Mouse (Mus musculus) heart, postnatal 4 days (tissue): ENCODE measurements around the gene Setd1a. TPM values are rescaled to one million over a fixed set of nuclear protein-coding genes. Genes with fewer than 3 reads are reported as not detected.
"Not testable (repeated sequence)": the region's sequence is repeated elsewhere in the genome, so short reads cannot be mapped to it uniquely, and the experiment has no call there.

Experiments used
- DNase-seq: peaks from one replicate; pipeline ENCODE4 v3.0.0; 2021
- total RNA-seq, 2 experiments: library from RNA; stranded (reverse); gene quantifications; 2 replicates each; pipeline ENCODE4 v1.2.3; 2021

Gene Setd1a
- total RNA-seq, result 10 to 100 TPM; 30.8 to 32.0 TPM

DNA sequence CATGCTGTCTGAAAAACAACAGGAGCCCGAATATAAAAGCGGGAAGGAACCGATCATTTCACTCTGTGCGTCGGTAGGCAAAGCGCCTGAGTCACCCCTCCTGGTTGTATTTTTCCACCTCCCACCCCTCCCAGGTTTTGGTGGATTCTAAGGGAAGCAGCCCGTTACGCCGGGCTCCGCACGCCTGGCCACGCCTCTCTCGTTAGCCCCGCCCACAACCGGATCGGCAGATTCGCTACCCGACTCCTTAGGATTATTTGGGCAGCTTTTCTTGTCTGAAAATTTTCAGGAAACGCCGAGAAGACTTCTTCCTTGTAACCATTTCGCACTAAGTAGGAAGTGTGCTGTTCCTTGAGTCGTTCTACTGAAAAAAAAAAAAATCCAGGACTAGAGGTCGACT, at the start of gene Setd1a:
TSS of gene Setd1a (plus strand) at position 245 of the 400 bp plus-strand sequence.
- DNase-seq, result peak; percentile 94

DNA sequence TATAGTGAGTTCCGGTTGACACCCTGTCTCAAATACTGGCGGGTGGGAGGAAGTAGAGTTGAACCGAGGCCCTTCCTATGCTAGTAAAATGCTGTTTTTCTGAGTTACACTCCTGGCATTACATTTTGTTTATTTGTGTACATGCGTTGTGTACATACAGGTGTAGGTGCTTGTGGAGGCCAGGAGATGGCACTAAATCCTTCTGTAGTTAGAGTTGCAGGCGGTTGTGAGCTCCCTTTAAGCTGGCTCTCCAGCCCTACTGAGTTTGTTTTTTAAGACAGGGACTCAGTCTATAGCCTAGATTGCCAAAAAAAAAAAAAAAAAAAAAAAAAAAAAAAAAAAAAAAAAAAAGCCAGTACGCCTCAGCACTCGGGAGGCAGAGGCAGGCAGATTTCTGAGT, 48.6 kb upstream of the Setd1a start:
- DNase-seq, result no peak

DNA sequence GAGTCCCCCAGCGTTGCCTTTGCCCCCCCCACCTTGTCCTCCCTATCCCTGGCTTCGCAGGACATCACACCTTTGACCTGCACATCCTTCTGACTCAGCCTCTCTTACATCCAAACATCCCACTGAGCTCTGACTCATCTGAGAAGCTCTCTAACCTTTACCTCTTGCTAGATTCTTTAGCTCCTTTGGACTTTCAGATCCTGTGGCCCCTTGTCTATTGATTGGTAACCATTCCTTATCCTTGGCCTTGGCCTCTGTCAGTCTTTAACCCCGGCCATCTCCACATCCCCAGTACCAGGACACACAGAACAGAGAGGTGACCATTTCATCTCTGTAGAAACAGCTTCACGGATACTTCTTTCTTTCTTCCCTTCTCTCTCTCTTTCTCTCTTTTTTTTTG, 46.3 kb upstream of the Setd1a start:
- no peak for DNase-seq

DNA sequence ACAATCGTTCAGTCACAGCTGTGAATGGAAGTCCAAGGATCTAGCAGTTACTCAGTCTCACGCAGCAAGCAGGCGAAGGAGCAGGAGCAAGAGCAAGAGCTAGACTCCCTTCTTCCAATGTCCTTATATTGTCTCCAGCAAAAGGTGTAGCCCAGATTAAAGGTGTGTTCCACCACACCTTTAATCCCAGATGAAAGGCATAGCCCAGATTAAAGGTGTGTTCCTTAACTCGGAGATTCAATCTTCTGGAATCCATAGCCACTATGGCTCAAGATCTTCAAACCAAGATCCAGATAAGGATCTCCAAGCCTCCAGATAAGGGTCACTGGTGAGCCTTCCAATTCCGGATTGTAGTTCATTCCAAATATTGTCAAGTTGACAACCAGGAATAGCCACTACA, 44.4 kb upstream of the Setd1a start, which contains the start of gene Ctf2:
TSS of gene Ctf2 (minus strand) at position 101 of the 400 bp plus-strand sequence.
- DNase-seq, result not testable (repeated sequence)

DNA sequence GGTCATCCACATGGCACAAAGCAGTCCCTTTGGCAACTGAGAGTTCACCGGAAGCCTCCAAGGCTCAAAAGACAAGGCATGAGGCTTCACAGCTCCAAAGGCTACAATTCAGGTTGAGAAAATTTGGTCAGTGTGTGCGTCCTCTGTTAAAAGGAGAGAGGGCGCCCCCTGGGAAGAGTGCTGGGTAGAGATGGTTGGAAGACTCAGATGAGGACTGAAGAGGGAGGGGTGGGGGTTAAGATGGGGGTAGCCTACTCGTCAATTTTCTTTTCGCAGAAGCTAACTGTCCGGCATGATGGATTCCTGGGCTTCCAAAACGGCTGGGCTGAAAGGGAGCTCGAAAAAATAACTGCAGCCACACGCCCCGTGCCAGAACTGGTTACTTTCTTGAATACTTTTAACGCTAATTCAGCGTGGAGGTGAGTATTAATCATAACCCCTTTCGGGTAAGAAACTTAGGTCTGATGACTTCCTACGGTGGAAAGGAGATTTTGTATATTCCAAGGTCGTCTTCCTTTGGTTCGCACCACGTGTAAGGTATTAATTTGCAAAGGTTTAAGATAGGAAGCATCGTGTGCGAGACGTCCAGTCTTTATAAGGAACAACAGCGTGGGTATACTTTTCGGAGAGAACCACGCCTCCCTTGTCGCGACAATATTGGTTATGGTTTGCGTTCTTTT, 32.0 kb upstream of the Setd1a start, which contains the start of gene Fbxl19:
TSS of gene Fbxl19 (plus strand) at position 178 of the 680 bp plus-strand sequence.
- peak; percentile 82 for DNase-seq

DNA sequence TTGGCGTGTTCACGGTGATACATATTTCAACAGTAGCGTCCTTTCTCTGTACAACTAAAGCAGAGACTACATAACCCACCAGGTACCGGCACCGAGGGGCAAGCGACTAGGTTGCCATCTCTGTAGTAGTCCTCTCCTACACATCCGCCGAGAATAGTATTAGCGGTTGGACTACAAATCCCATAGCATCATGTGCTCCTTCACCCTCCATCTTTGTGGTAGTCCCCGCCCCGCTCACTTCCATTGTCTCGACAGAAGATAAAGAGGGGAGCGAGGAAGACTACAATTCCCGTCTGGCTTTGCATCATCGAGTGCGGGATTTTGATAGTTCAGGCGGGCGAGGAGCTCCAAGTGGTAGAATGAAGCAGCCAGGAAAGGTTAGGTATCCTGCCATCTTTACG, 31.2 kb upstream of the Setd1a start:
- peak; percentile 91 for DNase-seq

DNA sequence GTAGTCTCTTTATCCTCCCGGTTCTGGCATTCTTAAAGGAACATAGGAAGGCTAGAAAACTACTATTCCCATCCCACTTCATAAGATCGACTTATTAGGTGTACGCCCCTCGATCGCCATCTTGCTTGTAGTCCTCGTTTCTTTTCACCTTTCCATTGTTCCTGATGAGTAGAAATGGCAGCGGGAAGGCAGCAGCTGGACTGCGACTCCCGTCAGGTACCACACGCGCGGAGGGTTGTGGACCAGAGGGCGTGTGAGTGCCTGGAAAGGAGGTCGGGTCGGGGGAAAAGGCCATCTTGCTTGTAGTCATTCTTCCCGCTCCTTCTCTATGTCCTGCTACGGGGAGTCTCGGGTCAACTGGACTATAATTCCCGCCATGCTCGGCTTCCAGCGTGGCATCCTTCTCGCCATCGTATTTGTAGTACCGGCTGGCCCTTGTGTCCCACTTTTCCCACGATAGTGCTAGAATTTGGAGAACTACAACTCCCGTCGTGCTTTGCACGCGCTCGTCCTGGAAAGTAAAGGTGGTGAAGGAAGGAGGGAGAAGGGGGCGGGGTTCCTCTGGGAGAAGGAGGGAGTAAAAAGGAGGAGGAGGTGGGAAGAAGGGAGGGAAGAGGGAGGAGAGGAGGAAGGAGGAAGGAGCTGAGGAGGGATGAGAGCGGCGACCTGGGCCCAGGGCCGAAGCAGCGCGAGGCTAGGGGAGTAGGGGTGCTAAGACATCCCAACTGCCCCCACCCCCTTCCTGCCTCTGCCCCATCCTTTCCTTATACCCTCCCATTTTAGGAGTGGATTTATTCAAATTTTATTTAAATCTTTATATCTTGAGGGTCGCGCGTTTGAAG, 30.6 kb upstream of the Setd1a start:
- peak; percentile 94 for DNase-seq

DNA sequence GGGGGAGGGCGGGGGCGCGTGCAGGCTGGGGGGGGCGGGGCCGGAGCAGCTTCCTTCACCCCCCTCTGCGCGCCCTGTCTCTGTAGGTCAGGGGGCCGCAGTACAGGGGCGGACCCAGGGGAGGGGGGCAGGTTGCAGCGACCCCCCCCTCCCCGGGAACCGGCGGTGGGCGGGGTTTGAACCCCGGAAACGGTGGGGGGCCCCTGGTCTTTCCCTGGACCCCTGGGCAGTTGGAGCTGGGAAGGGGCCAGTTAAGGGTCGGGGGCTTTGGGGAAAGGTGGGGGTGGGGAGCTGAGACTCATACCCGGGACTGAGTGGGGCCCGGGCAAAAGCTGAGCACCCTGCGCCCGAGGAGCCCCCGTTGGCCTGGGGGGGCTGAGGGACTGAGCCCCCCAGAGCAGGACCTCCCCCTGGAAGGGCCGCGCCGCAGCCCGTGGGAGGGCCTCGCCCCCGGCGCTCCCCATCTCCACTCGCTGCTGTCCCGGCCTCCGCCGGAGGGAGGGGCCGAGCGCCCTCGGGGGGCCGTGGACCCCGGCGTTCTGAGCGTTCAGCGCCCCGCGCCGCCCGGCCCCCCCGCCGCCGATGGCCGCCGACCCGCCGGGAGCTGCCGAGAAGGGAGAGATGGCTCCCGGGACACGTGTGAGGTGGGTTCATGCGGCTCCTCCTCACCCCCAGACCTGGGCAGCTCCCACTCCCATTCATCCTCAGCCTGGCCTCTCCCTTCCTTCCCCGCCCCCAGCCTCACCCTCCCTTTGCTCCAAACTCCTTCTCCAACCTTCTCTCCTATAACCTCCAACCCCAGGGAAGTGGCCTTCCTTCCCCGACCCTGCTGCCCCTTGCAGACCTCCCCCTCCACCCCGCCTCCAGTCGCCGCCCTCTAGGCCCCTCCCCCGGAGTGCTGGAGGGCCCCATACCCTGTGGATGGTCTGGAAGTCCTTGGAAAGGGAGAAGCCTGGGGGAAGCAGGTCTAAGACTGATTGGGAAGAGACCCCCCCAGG, 29.7 kb upstream of the Setd1a start:
- DNase-seq, result peak; percentile 47

DNA sequence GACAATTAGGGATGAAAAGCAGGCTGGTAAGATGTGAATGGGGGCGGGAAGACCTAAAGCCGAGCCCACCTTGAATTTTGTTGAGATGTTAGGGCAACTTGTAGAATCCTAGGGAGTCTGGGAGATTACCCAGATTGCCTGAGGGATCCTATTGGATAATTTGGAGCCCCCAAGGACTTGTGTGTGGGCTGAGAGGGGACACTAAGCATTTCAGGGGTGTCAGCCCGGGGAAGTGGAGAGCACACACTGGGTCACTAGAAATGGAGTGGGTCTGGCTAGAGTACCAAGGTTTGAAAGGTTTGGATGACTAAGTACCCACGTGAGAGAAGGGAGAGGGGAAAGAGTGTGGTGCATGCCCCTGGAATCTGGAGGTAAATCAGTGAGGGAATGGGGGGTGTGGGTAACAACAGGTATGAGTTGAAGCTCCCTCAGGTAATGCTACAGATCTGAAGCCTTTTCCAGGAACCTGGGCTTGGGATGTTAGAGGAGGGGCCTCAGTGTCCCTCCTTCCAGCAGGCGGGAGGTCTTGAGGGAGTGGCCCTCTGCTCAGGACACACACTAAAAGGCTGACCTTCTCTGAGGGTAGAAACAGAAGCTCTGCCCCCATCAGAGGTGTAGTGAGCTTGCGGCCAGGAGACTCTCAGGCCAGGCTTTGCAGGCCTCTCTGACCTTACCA, 28.8 kb upstream of the Setd1a start:
- no peak for DNase-seq

DNA sequence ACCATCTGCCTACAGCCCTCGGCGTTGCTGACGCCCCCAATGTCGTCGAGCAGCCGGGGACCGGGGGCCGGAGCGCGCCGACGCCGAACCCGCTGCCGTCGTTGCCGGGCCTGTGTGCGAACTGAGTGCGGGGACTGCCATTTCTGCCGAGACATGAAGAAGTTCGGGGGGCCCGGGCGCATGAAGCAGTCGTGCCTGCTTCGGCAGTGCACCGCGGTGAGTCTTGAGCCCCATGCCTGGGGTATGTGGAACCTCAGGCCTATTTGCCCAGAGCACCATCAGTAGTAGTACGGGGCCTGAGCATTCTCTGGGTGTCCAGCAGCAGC, 28.3 kb upstream of the Setd1a start:
- peak; percentile 9 for DNase-seq

DNA sequence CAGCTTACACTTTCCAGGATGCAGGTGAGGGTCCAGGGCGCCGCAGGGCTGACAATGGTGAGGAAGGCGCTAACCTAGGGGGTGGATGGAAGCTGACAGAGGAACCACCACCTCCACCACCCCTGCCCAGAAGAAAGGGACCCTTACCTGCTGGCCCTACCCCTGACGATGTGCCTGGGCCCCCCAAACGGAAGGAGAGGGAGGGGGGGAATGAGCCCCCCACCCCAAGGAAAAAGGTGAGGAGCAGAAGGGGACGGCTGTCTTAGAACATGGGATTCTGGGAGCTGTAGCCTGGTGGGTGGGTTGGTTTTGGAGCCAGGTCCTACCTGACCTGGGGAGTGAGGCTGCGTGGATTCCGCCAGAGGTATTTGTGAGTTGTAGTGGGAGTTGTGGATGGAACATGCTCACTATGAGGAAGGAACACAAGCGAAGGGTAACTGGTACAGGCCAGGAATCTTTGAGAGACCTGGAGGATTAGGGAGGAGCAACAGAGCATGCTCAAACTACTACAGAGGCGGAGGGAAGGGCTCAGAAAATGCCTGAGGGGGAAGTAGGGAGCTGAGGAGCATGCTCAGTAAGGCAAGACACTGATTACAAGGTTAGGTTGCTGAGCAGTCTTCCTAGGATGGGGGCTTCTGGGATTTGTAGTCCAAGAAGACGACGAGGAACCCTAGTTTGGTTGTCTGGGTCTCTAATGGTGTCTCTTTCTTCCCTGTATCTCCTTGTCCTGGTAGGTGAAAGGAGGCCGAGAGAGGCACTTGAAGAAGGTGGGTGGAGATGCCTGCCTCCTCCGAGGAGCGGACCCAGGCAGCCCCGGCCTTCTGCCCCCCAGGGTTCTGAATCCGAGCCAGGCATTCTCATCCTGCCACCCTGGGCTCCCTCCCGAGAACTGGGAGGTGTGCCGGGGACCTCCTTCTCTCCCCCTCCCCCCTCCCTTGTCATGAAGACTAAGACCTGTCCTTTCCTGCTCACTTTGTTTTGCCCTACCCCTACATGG, 26.0 kb upstream of the Setd1a start:
- DNase-seq, result no peak

DNA sequence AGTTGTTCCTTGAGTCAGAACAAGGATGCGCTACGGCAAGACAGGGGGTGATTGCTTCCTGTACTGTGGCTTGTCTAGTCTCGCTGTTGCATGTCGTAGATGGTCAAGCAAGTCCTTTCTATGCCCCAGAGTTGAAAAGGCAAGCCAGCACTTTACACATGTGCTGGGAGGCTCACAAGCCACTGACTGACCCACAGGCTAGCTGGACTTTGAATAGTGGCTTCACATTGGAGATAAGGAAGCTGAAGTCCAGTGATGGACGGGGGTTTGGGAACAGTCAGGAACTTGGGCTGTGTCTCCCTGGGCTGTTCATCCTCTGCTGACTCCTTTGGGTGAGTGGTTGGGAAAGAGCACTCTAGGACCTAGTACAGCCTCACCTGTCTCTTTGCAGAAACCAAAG, 24.9 kb upstream of the Setd1a start:
- DNase-seq, result no peak

DNA sequence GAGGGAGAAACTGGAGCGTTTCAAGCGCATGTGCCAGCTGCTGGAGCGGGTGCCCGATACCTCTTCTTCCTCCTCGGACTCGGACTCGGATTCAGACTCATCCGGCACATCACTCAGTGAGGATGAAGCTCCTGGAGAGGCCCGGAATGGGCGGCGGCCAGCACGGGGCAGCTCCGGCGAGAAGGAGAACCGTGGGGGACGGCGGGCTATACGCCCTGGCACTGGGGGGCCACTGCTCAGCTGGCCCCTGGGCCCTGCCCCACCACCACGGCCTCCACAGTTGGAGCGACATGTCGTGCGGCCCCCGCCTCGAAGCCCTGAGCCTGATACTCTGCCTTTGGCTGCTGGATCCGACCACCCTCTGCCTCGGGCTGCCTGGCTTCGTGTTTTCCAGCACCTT, 24.4 kb upstream of the Setd1a start:
- no peak for DNase-seq

DNA sequence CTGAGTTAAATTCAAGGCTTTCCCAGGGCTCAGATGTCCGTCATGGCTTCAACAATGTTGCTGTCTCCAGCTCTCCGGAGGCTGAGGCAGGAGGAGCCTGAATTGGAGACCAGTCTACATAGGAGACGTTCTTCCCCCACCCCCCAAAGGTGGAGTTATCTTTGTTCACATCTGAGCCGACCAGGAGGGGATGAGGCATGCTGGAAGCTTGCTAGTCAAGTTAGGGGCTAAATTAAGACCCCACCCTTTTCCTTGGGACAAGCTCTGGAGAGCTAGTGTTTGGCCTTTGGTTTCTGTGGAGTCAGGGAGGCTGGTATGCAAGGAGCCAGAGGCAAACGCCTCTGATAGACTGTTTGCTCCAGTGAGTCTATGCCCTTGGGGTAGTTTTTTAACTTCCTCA, 23.3 kb upstream of the Setd1a start:
- no peak for DNase-seq

DNA sequence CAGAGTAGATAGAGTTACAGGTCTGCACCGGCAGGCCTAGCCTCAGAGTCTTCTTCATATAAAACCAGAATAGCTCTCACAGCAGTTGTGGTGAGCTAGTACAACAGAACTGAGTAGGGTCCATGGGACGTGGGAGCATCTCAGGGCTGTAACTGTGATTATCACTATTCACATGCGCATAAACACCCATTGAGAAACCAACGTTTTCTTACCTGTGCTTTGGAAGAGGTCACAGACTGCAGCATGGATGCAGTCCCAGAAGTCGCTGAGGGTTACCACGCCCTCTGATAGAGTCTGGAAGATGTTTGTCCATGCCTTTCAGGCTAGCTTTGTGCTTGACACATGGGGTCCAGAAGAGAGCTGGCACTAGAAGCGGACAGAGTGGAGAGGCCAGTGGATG, 22.7 kb upstream of the Setd1a start:
- no peak for DNase-seq

DNA sequence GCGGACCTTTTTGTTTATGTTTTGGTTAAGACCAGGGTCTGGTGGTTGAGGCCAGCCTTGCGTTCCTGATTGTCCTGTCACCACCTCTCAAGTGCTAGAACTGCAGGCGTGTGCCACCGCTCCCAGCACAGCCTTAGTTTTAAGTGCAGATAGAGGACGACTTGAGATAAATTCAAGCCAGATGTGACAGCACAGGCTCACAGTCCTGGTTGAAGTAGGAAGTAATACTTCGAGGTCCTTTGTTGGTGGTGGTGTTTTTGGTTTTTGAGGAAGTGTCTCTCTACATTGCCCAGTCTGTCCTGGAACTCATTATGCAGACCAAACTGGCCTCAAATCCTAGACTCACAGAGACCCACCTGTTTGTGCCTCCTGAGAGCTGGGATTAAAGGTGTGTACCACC, 16.8 kb upstream of the Setd1a start:
- DNase-seq, result peak; percentile 14

DNA sequence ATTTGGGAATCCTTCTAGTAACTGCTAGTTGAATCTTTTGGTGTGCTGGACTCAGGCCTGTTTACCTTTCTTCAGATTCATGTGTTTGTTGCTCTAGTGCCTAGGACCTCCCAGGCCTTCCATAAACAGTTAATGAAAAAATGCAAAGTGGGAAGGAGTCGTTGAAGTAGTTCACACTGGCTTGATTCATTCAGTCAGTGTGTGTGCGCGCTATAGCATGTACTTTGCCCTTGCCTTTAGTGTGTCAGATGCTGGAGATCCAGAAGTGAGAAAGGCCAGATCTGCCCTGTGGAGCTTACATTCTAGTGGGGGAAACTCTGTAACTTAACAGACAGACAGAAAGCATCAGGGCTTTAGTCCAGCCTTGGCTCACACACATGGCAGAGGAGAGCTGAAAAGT, 16.0 kb upstream of the Setd1a start:
- DNase-seq, result no peak

DNA sequence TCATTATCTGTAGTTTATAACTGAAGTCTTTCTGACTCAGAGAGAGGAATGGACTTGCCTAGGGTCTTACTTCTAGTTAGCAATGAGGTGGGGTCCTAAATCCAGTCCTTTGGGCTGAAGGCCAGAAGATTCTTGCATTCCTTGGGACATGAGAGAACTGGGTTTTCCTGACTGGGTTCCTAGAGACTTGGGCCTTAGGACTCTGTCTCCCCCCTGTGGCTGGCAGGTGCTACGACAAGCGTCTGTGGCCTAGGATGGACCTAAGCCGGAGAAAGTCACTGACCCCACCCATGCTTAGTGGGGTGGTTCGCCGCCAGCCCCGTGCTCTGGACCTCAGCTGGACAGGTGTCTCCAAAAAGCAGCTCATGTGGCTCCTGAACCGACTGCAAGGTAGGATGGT, 15.4 kb upstream of the Setd1a start:
- peak; percentile 84 for DNase-seq

DNA sequence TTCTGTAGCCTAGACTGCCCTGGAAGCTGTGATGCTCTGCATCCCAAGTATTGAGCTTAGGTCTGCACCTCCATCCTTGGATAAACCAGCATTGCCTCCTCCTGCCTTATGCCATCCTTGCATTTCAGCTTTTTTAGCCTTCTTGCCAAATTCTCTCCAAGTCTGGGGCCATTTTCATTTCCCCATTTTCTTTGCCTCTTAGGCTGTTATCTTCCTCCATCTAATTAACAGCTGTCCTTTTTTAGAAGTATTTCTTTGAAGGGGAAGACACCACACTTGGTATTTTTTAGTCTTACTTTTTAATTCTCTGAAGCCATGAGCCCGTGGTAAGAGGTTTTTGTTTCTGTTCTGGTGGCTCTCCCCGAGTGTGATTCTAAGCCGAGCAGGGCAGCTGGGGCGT, 12.8 kb upstream of the Setd1a start:
- no peak for DNase-seq

DNA sequence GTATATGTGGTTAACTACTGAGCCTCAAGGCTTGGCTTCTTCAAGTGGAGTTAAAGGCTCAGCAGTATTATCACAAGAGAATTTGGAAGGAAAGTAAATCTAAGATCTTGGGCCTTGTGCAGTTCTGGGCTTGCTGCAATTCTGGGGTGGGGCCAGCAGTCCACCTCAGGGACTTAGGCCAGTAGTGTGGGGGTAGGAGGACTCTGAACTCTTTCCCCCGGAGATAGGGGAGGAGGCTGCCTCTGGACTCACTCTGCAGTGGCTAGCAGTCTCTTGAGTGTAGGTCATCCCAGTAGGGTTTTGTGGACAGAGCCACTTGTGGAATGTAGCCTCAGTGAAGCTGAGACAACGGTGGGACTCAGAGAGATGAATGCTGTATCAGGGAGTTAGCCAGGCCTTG, 10.7 kb upstream of the Setd1a start:
- no peak for DNase-seq
